Mouse (Mus musculus) right cerebral cortex, postnatal 36 days (tissue): ENCODE data around the gene Zhx3.
A peak's percentile ranks its signal among the peaks of the same experiment; 100 is the strongest.

Experiments used
- DNase-seq, 2 experiments: peaks; one replicate each; pipeline ENCODE4 v3.0.0; 2022; ENCODE audit warnings: low spot score in 2 of 2, mixed read lengths in 1 of 2

Gene Zhx3

DNA sequence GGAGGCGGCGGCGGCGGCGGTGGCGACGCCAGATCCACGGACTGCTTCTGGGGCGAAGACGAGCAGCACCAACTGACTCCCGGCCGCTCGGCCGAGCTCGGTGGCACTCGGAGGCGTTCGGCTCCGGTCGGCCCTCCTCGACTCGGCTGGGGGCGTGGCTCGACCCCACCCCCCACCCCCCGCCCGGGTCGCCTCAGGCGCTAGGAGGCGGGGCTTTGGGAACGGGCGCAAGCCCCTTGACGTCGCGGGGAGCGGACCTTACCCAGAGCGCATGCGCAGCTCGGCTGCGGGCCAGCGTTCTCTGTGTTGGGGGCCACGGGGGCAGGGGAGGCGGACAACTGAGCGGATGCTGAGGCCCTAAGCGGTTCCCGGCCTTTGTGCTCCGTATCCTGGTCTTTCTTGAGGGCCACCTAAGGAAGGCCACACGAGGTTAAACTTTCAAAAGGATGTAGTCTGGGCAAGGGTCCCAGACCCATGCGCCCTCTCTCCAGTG lies at the start of gene Zhx3:
Gene Zhx3, minus strand, starts transcription at position 109 of the 493 bp plus-strand sequence.
- DNase-seq = peak; percentile 81 to 83

DNA sequence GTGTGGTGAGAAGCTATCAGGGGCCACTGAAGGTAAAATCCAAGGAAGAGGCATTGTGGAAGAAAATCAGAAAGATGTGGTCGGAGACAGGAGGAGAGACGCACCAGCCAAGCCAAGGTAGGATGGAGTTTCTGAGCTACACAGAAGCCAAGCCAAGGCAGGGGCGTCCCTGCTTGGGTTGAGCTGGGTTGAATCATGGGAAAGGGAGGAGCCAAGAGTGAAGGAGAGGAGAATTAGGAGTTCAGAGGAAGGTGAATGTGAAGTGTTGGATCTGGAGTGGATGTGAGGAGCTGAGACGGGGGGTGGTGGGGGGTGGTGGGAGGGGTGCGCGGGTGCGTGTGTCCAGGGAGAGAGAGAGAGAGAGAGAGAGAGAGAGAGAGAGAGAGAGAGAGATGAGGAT lies 48.5 kb upstream of the Zhx3 start:
- no peak for DNase-seq

DNA sequence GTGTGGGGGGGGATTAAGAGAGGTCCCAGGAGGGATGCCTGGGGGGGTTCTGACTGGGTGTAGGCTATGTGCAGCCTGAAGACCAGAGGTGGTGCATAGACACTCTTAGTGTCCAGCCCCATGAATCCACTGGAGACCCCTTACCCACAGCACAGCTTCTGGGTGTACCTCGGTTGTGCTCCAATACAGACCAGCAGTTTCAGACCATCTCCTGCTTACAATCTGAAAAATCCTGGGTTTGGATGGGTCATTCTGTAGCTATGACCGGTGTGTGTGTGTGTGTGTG lies 46.1 kb upstream of the Zhx3 start:
- DNase-seq = no peak

DNA sequence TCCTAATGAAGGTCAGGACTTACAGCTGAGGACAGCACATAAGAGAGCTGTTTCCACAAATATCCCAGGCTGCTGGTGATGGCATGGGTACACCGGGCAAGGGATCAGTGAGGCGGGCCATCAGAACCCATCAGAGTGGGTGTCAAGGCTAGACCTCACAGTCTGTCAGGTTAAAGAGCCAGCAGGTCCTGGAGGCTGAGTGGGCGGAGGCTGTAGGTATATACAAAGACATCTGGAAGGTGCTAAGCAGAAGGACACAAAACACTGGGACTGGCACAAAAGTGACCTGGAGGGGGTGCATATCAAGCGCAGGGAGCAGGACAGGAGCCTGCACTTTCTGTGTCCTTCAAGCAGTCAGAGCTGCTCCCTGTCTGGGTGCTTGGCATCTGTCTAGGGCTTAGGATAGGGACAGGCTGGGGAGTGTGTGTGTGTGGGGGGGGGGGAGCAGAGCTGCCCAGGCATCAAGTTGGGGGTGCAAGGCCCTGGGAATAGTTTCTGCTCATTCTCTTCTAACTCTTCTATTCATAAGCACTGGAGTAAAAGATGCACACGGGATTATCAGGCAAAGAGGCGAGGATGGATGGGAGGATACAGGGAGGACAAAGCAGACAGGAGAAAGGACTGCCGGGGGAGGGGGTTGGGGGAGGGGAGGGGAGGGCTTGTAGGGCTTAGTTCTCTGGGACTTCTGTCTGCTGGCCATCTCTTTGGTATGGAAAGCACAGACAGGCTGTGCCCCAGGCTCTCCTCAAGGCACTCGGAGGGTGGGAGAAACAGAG lies 45.5 kb upstream of the Zhx3 start:
- DNase-seq = no peak

DNA sequence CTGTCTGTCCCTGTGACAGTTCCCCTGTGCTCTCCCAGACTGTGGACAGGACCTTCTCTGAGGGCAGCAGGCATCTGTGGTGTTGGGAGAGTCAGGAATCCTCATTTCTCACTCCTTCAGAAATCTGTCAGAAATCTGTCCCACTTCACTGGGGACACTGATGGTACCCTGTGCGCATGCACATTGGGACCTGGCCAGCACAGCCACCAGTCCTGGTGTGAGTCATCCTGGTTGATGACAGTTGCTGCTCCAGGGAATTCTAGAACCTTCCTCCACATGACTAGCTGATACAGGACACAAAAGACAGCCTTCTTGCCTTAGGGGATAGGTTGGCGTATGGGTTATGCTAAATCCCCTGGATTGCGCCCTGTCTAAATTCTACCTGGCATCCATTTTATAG lies 44.5 kb upstream of the Zhx3 start:
- DNase-seq = no peak

DNA sequence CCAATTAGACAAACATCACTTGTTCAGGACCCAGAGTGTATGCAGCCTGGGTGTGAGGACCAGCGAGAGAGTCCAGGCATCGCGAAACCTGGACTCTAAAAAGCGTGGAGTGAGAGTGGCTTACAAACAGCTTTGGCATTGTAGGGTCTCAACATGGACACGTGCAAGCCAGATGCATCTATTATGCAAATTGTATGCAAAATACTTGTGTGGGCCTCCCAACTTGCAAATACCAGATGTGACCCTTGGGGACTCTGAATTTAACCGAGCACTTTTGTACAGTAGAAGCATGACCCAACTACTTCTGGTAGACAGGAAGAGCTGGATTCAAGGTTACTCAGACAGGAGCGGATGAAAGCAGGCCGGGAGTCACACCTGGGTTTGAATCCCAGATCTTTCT lies 43.9 kb upstream of the Zhx3 start:
- DNase-seq = no peak

DNA sequence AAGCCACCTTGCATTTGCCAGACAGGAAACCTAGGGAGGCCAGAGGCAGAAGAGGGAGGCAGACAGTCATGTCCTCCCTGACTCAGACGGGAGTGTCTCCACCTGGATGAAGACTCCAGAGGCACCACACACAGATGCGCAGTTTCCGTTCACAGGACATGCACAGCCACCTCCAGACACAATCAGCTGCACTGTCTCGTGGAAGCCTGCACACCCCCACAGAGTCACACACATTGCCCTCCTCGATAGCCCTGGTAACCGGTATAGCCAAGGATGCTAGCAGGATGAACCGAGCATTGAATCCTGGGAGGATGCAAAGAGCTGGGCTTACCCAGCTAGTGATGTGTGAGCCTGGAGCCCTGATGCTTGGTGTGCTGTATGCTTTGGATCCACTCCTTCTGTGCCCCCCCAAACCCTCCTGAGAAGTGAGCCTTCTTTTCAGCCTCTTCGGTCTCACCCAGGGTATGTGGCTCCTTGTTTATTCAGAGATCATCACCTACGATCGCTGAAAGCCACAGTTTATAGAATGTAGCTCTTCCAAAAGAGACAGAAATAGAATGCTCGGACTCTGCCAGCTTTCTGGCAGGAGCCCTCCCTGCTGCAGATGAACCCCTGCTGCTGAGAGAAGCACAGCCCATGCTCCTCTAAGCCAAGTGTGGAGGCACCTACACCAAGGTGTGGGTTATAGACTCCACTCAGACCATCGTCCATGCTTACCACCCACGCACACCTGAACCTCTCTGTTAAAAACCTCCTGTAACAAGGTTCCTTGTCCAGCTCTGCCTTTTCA lies 43.2 kb upstream of the Zhx3 start:
- DNase-seq = no peak

DNA sequence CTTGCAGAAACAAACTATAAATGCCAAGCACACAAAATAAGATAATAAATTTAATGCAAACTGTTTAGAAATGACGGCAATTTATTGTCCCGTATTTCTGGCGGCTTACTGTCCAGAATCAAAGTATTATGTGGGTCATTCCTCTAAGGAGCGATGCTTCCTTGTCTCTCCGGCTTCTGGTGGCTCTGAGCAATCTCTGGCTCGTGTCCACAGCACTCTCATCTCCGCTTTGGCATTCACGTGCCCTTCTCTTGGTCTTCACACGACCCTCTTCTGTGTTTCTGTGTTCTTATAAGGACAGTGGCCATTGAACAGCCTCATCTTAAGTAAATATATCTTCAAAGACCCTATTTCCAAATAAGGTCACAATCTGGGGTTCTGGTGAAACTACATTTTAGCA lies 41.9 kb upstream of the Zhx3 start:
- no peak for DNase-seq

DNA sequence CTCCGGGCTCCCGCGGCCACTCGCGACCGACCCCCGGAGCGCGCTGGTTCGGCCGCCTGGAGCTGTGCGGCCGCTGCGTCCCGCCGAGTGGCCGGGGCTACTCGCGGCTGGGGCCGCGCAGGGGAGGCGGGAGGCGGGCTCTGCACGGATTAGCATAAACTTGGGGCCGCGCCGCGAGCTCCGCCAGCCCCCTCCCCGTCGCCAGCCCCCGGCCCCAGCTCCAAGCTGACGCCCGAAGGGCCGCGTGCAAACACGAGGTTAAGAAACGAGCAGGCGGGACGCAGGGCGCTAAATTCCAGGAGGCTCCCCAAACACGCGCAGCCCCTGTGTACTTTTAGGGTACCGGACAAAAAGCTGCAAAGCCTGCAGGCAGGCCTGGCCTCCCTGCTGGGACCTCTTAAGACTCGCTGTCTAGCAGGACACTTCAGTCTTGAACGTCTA lies 39.5 kb upstream of the Zhx3 start, which contains the start of gene Emilin3:
Gene Emilin3, minus strand, starts transcription at position 98 of the 441 bp plus-strand sequence.
- DNase-seq = no peak

DNA sequence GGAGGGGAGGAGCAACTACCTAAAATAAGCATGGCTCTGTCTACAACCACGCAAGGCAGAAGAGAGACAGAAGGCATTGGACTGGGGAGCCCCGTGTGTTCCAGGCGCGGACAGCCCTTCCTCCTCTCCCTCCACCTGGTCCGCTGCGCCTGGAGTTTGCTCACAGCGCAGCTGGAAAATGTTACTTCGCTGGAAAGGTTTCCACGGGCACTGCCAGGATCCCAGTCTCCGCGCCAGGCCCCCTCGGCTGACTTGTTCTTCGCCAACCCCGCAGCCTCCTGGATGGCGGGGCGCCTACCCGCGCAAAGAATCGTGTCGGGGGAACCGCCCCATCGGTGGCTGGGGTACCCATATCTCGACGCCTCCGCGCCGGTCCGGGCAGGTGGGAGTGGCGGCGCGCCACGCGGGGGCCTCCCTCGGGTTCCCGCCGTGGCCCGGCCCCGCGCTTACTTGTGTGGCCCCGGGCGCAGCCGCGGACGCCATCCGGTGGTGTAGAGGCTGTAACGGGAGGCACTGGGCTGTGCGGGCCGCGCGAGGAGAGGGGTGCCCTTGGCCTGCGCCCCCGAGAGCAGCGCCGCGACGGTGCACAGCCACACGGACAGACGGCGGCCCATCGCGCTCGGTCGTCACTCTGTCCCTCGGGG lies 38.9 kb upstream of the Zhx3 start:
- DNase-seq = no peak

DNA sequence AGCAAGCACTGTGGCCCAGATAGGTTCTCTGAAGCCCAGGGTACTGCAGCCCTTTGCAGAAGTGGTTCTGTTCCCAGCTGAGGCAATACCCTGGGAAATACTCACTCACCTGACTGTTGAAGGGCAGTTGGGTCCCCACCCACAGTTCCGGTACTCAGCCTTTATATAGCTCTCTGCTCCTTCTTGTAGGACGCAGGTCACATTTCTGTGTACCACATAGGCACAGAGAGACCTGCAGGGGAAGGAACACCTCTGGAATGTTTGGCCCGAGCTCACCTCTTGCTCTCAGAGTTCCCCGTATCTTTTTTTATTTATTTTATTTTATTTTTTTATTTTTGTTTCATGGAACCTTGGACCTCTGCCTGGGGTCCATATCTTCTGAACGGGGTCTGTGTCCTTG lies 37.8 kb upstream of the Zhx3 start:
- no peak for DNase-seq

DNA sequence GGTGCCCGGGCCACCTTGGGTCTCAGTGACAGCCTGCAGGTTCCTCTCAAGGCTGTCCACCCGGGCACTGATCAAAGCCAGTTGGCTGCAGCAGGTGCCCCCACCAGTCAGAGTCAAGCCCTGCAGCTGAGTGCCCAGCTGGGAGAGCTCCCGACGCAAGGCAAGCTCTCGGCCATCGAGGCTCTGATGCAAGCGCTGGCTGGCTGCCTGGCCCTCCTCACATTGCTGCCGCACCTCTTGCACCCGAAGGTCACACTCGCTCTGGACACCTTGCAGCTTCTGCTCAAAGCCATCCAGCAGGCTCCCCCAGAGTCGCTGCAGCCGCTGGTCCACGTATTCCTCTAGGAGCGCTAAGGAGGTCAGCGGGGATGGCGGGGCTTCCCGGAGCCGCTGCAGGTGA lies 35.8 kb upstream of the Zhx3 start:
- DNase-seq = no peak

DNA sequence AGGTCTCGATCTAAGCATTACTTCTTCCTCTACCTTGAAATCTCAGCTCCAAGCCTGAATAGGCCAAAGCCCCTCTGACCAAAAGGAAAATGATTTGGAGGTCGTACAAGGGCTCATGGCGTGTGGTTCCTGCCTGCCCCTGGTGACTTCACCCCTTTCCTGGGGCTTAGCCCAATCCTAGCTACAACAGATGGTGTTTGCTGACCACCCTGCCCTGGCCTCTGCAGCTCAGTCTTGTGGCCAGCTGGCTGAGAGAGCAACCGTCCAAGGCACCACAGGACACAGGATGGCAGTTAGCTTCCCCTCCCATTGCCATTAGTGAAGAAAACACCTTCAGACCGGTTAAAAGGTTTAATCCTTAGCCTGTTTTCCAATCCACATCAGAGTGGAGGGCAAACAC lies 33.3 kb upstream of the Zhx3 start:
- DNase-seq = no peak

DNA sequence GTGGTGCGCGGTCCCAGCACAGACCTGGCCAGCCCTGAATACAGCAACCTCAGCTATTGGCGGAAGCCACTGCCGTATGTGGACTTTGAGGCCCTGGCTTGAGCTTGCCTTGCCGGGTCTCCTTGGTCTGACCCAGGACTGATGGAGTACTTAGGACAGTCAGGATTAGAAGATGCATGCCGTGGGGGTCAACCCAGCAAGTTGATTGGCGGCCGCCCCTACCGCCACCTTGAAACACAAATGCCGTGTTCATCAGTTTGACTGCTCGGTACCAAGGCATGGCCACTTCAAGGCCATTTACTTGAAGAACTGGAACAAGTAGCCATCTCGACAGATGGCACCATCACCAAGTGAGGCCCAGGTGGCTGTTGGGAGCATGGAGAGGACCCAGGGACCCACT lies 32.5 kb upstream of the Zhx3 start:
- DNase-seq = no peak

DNA sequence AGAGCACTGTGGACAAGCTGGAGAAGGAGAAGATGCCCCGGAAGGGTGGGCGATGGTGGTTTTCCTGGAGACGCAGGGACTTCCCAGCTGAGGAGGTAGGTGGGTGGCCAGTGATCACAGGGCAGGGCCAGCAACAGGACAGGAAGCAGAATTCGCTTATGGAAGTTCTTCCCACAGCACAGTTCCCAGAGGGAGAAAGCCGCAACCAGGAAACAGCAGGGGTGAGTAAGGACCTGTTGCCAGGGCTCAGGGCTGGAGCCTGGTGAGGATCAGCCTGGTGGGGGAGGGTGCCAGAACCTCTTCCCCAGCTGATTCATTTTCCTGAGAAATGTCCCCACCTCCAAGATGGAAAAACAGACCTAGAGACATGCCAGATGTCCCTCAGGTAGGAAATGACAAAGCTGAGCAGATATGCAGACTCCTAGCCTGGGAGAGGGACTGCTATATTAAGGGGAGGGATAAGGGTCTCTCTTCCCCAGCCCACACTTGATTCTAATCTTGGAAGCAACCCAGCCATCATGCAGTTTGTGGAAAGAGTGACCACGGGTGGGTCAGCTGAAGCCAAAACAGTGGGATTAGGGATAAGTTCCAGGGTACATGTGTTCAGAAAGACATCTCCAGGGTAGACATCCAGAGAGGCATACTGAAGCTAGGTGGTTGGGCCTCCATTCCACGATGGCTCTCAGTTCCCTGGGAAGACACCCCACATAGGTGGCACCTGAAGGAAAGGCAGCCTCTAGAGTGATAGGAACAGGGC lies 29.0 kb upstream of the Zhx3 start:
- DNase-seq = no peak

DNA sequence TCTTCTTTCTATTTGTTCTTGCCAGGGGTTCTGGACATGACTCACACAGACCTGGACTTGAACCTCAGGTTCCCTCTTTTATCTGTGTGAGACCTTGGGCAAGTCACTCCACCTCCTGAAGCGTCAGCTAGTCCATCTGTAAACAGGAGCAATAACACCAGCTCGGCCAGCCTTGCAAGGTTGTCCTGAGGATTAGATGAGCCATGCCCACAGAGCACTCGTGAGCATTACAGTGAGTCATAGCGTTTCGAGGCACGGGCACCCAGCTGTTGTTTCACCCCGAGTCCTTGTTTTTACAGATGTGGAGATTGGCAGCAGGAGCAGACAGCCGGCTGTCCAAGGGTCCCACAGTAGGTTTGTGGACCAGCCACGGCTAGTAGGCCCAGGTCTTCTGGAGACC lies 18.9 kb upstream of the Zhx3 start:
- no peak for DNase-seq

DNA sequence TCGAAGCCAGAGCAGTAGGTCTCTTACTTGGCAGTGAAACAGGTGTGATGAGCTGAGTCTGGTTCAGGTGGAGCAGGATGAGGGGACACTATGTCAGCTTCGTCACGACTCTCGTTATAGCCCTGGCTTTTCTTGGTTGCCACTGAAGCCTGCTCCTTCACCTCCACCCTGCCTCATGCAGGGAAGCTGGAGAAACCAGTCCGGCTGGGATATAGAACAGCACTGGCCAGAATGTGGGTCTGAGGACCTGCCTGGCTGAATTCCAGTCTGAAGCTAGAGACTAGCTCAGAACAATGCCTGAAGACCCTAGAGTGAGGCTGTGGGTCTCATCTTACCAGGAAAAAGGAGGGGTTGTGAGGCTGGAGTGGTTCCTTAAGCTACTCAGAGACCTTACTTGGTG lies 18.2 kb upstream of the Zhx3 start:
- DNase-seq = no peak

DNA sequence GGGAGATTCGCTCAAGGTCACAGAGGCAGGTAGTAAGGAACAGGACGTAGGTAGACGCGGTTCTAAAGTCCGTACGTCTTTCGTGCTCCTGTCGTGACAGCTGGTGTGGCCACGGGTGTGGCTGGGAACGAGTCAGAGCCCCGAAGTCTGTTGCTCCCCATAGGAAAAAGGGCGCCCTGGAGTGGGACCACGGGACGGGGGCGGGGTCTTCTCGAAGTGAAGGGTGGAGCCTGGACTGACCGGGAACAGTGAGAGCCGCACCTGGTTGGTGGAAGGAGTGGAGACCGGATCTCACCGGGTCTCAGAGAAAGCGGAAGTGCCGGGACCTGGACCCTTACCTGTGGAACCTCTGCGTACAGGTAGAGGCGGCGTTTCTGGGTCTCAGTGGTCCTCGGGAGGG lies 15.1 kb upstream of the Zhx3 start:
- DNase-seq = no peak

DNA sequence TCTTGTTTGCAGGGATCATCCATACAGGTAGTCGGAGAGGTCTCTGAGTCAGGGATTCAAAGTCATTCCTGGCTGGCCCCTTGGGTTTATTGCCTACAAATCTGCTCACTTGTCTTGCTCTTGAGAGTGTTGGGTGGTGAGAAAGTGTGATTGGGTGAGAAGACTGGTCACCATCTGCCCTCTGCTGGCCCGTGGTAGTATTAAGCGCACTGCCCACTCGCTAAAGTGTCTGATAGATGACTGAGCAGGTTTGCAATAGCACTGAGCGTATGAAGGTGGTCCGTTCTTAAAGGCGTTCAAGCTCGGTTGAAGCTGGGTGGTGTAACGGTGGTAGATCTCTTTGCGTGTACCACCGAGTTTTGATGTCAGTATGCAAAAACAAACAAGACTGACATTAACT lies 14.5 kb upstream of the Zhx3 start:
- peak; percentile 72 to 75 for DNase-seq

DNA sequence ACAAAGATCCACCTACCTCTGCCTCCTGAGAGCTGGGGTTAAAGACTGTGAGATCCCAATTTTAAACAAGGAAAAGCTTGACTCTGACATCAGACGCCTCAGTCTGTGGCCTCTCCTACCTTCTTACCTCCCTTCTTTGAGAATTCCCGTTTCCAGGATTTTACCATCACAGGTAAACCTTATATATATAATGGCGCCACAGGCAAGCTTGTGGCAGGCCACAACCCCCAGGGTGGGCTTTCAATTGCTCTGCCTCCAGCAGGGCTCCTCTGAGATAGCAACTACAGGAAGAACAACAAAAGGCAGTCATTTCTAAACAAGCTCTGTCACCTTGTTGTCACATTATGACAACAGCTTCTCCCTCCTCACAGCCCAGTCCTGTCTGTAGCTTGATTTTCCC lies 13.4 kb upstream of the Zhx3 start:
- DNase-seq = no peak

DNA sequence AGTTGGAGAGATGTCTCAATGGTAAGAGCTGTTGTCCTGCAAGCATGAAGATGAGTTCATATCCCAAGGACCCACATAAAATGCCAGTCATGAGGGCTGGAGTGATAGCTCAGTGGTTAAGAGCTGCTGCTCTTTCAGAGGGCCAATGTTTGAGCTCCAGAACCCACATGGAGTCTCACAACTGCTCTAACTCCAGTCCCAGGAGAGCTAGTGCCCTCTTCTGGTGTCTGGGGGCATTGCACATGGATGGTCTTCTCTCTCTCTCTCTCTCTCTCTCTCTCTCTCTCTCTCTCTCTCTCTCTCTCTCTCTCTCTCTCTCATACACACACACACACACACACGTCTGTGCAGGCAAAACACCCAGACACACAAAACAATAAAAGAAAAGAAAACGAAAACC lies 12.0 kb upstream of the Zhx3 start:
- no peak for DNase-seq

DNA sequence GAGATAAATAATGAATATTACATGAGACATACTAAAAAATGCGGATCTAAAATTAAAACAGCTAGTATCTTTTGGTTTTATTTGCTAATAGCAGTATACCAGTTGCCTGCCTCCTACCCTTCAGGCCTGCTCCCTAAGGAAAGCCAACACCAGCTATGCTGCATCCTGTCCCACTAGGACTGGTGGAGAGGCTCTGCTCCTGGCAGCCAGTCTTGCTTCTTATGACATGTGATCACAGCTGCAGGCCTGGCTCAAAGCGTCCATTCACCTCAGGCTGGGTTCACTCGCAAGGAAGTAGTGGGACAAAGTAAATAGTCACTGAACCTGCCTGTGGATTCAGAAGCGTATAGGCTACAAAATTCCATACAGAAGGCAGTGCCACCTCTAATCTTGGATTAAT lies 11.1 kb upstream of the Zhx3 start:
- no peak for DNase-seq
